Mouse (Mus musculus): ENCODE data around the gene Cyp39a1.

Cyp39a1 gene

DNA sequence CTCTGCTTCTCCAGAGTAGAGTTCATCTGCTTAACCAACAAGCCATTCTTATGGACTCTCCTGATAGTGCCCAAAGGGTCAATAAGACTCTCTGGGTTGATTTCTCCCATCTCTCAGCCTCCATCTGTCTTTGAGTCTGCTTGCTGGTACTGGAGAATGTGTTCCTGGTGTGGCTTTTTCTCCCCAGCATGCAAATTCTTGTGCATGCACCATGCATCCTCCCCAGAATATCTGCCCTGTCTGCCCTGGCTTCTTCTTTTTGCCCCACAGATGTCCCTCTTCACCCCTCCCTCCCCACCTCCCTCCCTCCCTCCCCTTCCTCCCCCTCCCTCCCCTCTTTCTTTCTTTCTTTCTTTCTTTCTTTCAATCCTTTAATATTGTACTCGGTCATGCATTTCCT lies 10.1 kb downstream of the Cyp39a1 start:
- no peak for DNase-seq (ENCODE audit: low spot score in 2 of 2)

DNA sequence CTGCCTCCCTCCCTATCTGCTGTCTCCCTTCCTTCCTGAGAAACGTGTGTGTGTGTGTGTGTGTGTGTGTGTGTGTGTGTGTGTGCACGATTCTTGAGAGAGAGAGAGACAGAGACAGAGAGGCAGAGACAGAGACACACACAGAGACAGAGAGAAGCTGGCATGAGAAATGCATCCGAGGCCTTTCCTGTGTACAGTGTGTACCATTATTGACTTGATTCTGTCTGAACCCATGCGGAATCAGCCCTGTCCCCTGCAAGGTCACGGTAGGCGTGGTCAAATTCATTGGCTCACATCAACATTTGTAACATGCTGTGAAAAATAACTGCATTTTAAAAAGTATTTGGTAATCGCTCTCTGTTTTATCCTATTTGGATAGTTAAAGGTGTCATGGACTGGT lies 16.9 kb downstream of the Cyp39a1 start:
- DNase-seq (ENCODE audit: low spot score in 2 of 2) = no peak

- no peak for DNase-seq (ENCODE audit: low spot score in 2 of 2)
These were observed 17.4 kb downstream of the Cyp39a1 start for GRCm38 (mm10) chr17:43684638-43685037.

- no peak for DNase-seq (ENCODE audit: low spot score in 2 of 2)
These were observed 22.4 kb downstream of the Cyp39a1 start for GRCm38 (mm10) chr17:43689591-43689990.

DNA sequence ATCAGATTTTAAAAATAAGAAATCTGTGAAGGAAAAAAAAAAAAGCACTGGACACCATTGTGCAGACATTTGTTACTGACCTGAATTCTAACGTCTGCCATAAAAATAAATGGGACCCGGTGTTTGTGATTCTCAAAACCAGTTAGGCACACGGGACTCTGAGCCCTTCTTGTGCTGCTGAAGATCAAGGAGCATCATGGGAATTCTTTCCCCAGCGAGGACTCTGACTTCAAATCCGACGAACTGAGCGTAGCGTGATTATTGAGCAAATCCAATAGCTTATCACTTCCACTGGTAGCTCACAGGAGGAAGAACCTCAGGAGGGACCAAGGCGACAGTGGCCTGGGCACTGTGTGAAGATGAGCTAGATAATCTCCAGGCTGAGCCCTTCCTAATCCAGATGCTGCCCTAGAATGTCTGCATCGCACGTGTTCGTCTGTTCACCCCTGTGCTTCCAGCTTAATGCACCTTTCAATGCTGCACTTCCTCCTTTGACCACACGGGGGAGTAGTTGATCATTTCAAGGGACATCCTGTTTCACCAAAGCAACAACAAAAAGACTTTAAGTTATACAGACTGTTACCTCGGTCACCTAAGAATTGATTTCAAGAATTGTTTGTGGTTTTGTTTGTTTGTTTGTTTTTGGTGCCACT lies 31.9 kb downstream of the Cyp39a1 start:
- DNase-seq (ENCODE audit: low spot score in 2 of 2) = peak; percentile 73 to 87

DNA sequence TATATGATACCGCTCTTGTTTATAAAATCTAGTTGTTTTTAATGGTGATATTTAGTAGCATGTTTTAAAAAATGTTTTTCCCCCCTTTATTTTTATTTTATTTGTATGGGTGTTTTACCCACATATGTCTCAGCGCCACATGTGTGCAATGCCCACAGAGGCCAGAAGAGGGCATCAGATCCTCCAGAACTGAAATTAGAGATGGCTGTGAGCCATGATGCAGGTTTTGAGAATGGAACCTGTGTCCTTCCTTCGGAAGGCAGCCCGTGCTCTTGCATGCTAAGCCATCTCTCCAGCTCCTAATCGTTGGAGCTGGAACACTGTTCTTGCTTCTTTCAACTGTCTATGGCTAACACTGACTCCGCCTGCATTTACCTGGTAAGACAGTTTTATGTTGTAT lies 33.8 kb downstream of the Cyp39a1 start:
- DNase-seq (ENCODE audit: low spot score in 2 of 2) = peak; percentile 61 to 69

- DNase-seq (ENCODE audit: low spot score in 2 of 2) = no peak
These were observed 37.1 kb downstream of the Cyp39a1 start for GRCm38 (mm10) chr17:43704216-43704930.

DNA sequence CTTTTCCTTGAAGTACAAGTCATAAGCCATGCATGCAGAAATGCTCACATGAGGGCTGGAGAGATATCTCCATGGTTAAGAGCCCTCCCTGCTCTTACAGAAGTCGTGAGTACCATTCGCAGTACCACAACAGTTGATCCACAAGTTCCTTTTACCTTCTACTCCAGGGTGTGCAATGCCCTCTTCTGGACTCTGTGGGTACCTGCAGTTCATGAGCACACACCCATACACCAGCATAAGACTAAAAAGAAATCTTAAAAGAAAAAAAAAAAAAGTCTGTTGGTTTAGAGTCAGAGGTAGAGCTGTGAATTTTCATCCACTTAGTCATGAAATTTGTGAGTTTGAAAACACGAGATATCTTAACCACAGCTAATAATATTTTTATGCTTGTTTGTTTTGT lies 39.5 kb downstream of the Cyp39a1 start:
- no peak for DNase-seq (ENCODE audit: low spot score in 2 of 2)

DNA sequence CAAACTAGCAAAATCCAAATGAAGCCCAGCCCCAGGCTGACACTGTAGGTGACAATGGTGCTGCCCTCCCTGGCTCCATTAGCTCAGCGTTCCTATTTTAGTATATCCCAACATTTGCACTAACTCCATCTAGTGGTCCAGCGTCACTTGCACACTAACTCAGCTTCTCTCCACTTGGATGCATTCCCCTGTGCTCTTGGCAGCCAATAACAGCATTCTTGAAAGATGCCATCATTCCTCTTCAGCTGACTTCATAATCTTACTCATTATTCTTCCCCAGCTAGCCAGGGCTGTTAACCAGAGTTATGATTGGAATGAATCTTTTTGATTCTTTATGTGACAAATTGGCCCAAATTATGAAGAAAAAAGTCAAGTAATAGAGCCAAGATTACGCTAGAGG lies 40.0 kb downstream of the Cyp39a1 start:
- no peak for DNase-seq (ENCODE audit: low spot score in 2 of 2)

- DNase-seq (ENCODE audit: low spot score in 2 of 2) = no peak
These were observed 44.5 kb downstream of the Cyp39a1 start for GRCm38 (mm10) chr17:43711557-43712352.

DNA sequence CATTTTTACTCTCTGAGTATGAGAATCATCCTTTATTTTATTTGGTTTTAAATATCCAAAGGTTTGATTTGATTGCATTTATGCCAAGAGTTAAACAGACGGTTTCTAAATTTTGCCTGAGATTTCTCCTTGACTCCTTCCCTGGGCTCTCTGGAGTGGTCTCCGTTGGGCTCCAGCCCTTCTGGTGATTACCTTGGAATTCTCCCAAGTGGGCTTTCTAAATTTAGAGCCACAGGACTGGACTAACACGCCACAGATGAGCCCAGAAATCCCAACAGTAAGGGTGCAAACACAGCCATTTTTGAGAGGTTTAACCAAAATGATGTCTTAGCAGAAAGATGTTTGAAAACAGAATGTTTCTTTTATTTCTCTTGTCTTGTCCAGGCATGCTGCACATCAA lies 47.0 kb downstream of the Cyp39a1 start:
- peak in 1 of 2 experiments; percentile 32 for DNase-seq (ENCODE audit: low spot score in 2 of 2)

- DNase-seq (ENCODE audit: low spot score in 2 of 2) = no peak
These were observed 49.4 kb downstream of the Cyp39a1 start for GRCm38 (mm10) chr17:43716601-43717000.

- DNase-seq (ENCODE audit: low spot score in 2 of 2) = no peak
These were observed 52.2 kb downstream of the Cyp39a1 start for GRCm38 (mm10) chr17:43719401-43719800.

GRCm38 (mm10) chr17:43724480-43724879 lies 57.3 kb downstream of the Cyp39a1 start:
- DNase-seq (ENCODE audit: low spot score in 2 of 2) = no peak

DNA sequence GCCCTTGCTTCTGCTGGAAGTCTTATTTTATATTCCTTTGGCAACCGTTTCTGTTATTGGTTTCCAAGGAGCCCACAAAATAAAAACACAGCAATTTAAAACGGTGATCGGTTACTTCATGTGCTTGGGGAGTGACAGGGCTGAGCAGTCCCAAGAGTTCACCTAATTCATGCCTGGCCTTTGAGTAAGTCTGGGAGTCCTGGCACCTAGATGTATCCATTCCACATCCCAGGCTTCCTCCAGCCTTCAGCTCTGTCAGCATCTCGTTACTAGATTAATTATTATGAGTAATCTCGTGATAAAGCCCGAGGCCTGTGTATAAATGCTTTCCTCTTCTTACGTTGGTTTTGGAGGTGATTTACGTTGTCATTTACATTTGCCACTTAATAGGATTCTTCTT lies 64.1 kb downstream of the Cyp39a1 start:
- no peak for DNase-seq (ENCODE audit: low spot score in 2 of 2)

DNA sequence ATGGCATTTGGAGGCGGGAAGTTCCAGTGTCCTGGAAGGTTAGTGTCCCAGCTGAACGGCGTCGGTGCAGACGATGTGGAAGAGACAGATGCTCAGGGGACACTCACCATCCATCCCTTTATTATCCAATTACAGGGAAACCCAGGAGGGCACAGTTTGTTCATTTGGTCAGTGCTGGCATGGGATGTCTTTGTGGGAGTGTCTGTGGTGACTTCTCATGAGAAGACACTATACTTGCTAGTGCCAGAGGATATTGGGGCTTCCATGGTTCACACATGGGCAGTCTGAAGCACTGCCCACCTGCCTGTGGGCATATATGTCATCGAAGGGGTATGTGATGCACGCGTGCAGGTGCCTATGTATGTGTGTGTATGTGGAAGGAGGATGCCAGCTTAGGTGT lies 64.8 kb downstream of the Cyp39a1 start:
- DNase-seq (ENCODE audit: low spot score in 2 of 2) = no peak

DNA sequence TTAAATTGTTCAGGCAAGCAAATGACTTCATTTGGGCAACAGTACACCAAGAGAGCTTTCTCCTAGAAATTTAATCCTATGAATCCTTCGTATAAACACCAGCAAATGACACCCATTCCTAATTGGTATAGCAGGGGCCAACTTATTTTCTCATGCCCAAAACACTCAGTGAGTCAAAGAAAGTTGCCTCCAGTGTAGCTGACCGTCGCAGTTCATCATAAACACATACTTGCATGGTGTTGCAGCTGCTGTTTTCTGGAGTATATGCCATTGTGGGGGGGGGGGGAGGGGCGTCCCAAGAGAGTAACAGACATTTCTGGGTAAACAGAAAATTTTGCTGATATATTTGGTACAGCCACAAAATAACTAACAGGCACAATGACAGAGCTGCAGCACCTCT lies 67.0 kb downstream of the Cyp39a1 start:
- DNase-seq (ENCODE audit: low spot score in 2 of 2) = no peak

DNA sequence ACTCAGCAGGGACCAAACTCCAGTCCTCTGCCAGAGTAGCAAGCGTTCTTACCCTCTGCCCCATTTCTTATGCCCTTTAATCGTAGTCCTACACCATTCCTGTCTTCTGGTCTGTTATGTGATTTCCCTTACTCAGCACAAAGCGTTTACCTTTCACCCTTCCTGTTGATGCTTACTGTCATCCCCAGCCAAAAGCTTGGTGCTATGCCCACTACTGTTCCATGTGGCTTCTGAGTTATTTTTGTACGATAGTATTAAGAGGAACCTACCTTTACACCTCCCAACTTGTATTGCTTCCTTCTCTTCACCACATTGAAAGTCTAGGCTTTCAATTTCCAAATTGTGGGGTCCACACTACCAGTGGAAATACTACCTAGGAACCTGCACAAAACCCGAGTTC lies 76.7 kb downstream of the Cyp39a1 start:
- DNase-seq (ENCODE audit: low spot score in 2 of 2) = no peak

DNA sequence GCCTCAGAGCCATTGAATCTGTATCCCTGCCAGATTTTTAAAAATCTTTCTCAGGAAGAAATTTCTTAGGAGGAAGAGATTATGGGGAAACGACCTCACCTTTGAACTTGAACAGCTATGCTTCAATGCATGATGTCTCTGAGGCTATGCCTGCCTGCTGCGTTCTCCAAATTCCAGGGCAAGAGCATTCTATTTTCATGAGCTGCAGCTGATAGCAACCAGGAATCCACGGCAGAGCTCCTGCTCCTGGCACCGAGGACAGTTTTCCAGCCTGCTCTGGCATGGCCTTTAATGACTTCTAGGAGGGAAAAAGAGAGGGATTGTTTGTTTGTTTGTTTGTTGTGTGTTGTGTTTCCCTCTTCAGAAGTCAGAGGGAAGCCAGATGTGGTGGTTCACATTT lies 77.2 kb downstream of the Cyp39a1 start:
- DNase-seq (ENCODE audit: low spot score in 2 of 2) = no peak

DNA sequence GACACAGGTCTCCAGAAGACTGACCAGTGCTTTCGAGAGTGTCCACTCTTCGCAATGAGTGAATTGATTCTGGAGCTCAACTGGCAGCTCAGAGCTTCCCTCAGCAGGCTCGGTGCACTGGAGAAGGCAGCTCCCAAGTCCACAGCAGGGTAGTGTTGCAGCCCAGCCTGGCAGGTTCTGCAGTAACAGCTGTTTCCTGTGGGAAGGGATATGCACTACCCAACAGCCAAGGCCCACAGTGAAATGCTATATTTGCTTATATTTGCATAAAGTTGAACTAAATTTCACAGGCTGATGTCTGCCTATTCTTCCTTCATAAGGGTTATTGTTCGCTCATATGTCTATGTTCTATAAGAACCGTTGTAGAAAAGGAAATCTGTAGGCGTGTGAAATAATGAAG lies 83.9 kb downstream of the Cyp39a1 start:
- peak; percentile 49 for DNase-seq (ENCODE audit: low spot score in 2 of 2)

GRCm38 (mm10) chr17:43752811-43753210 lies 85.6 kb downstream of the Cyp39a1 start:
- DNase-seq (ENCODE audit: low spot score in 2 of 2) = no peak

DNA sequence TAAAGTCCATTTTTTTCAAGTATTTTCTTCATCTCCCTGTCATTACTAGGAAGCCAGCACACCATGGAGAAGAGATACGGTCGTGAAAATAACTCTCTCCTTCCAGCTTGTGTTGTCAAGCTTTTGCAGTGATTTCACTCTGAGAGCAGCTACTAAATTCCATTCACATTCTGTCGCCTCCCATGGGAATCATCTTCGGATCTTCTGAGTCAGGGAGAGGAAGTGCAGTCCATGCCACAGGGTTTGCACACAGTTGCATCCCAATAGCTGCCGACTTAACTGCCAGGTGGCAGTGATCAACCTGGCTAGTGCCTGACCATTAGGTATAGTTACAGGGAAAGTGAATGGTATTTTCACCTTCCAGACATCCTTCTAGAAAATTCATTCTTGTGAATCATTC lies 87.5 kb downstream of the Cyp39a1 start:
- DNase-seq (ENCODE audit: low spot score in 2 of 2) = no peak
